Mouse (Mus musculus) kidney, postnatal 25 days (tissue): ENCODE measurements around the gene Ccdc149.
A peak's percentile ranks its signal among the peaks of the same experiment; 100 is the strongest.

Experiments
- DNase-seq, 2 experiments: peaks; one replicate each; pipeline ENCODE4 v3.0.0; 2021; ENCODE audit warnings: mixed read lengths in 2 of 2

Gene Ccdc149

DNA sequence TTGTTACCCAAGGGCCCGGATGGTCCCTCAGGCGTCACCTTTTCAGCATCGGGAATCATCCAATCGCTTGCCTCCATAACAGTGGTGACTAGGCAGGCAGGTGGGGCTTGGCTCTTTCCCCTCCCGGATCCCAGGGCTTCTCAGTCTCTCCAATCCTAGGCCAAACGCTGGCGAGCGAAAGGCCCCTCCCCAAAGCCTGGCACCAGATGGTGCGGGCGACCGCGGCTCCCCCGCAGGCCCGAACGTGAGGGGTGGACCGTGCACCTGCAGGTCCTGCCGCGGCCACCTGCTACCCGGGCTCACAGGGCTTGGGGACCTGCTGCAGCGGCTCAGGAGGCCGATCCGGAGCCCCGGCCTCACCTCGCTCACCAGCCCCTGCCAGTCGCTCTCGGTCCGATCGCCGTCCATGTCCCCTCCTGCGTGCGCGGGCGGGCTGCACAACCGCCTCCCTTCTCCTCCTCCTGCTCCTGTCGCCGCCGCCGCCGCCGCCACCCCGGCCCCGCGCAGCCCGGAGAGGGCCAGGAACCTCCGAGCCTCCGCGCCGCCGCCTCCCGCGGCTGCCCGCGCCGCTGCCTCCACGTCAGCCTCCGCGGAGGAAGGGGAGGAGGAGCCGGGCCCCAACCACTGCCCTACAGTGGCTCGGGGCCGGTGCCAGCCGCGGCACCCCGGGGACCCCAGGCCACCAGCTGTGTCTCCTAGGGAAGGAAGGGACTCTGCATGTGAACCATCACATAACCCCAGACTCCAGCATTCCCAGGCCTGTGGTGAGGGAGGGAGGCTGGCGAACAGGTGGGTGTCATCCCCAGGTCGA is at the start of gene Ccdc149:
Ccdc149 (minus strand) TSS at position 531 of the 811 bp plus-strand sequence.
- peak; percentile 69 to 90 for DNase-seq

DNA sequence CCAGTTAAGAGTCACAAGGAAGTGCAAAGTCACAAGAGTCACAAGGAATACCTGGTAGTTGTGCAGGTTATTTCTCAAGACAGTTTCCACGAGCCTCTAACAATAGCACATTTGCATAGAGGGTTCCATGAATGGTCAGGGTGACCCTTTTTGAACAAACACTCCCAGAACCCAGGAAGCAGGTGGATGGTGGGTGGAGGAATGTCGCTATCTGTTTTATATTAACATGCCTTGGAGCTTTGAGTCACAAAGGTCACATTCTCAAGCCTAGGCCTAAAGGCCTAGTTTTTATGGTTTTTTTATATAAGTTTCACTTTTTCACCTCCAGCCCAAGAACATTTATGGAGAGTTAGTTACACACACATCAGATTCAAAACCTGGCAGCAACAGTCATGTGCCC is 48.6 kb upstream of the Ccdc149 start:
- DNase-seq, result peak; percentile 13 to 46

DNA sequence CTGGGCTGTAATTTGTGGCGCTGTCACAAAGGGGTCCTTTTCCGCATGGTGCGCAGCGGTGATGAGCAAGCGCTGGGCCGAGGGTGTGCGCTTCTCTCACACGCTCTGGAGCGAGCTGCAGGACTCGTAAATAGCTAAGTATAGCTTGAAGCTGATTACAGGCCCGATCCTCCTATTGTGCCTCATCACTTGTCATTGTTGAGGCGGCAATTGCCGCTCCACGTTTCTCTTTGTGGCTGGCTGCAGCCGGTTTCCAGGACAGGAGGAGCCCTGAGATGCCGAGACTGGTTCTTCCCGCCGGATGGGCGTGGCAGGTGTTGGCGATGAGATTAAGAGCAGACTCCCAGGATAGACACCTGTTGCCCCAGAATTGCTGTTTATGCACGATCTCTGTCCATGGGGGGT is 44.8 kb upstream of the Ccdc149 start:
- no peak for DNase-seq

DNA sequence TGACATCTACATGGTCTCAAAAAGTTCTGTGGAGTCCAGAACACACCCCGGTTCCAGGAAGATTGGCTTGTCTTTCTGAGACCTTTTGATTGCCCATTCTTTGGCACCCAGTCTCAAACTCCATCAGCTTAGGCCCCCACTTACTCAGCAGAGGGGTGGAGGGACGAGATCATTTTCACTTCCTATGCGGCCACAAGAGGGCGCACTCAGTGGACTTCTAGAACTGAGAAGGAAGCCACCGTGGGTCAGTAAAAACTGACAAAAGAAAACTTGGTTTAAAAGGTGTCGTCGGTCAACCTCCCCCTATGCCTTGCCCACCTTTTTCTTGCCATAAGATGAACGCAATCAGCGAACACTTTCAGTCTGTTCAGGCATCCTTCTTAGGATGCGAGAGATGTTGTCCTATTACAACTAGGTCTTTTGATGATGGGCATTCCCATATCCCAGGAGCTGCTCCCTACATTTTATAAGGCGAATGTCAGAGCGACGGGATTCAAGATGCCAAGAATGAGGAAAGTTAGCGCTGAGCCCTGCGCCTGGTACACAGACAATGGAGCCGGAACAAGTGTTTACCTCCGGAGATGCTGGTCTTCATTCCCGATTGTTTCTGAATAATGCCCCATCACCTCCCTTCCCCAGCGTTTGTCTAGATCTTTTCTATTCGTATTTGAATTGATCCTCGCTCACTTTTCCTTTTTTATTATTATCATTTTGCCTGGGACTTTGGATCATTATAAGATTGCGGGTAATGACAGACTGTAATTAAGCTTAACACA is 44.1 kb upstream of the Ccdc149 start:
- peak; percentile 75 to 85 for DNase-seq

DNA sequence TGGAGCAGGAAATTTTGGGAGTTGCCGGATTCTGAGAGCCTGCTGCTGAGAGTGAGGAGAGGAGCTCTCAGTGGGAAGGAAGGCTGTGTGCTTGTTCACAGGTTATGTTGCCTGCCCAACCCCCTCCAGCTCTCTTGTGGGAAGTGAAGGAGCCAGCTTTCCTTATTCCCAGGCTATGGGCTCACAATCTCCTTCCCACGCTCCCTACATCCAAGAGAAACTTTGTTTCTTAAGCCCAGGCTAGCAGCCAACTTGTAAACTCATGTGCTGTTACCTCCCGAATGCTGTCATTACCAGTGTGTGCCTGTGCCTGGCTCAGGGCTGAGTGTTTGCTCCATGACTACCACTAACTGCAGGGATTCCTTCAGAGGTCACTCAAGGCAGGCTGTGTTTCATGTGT is 39.8 kb upstream of the Ccdc149 start:
- DNase-seq, result no peak

DNA sequence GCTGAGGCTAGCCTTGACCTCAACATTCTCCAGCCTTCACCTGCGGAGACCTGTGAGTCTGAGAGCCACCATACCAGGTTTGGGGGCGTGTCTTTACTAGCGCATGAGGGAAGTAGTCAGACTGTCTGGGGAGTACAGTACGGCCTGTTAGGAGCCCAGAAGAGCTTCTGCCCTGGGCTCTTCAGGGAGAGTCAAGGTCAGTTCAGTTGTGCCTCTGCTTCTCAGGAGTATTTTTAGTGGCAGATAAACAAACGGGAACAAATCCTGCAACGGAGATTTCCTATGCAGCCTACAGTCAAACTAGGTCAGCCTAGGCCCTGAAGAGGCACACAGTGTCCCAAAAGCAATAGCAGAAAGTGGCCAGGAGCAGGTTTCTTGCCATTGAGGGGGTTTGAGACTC is 38.1 kb upstream of the Ccdc149 start:
- no peak for DNase-seq

DNA sequence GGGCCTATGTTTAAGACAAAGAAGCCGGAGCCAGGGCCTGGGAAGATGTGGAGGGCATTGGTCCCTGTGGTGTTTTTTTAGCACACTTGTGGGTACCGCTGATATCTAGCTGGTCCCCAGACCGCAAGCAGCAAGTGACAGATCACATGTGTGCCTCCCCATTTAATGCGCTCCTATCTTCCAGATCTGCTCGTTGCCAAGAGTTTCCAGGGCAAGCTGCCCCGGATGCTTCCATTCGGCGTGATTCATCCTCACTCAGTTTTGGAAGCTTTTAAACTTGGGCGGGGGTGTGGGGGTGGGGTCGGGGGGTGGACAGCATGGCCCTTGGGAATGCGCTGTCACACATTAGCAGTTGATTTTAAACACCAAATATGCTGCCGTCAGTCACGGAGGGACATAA is 33.3 kb upstream of the Ccdc149 start:
- no peak for DNase-seq

DNA sequence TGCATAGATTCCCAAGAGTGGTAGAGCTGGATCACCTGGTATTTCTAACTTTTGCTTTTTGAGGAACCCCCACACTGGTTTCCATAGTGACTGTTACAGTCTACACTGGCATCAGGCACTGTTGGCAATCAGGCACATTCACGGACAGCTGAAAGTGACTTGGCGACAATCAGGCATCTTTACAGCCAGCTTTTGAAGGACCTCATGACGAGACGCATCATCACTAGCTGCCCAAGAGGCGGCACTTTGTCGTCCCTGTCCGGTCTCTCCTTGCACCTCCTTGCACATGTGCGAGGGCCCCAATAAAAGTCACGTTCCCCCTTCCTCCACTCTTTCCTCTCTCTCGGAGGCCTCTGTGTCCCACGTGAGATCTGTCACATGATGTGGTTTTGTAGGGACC is 32.8 kb upstream of the Ccdc149 start:
- no peak for DNase-seq

DNA sequence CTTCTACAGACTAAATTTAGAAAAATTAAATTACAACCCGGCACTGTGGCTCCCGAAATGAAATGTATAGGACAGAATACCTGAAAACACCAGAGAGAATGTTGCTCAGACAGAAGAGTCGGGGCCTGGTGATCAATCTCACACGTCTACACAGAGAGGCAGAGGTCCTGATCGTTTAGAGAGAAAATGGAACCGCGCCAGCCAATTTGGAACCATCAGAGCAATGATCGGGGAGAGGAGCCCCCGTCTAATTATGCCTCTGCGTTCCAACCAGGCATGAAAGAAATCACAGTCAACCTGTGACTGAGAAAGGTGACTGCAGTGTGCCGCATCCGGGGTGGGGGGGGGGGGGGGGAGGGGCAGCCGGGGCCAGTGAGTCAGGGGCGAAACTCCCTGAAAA is 24.4 kb upstream of the Ccdc149 start:
- DNase-seq, result no peak

DNA sequence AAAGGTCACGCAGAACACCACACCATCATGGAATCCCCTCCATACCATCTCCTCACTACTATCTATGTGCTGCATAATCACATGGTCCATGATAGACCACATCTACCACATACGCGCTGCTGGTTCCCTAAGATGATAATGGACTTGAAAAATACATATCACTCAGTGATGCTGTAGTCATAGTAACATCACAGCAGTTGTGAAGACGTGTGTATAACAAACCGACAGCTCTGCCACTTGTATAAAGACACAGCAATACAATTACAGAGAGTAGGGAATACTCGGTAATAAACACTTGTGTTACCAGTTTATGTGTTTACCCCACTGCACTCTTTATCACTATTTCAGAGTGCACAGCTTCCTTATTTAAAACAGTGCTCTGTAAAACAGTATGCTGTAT is 20.2 kb upstream of the Ccdc149 start:
- no peak for DNase-seq

DNA sequence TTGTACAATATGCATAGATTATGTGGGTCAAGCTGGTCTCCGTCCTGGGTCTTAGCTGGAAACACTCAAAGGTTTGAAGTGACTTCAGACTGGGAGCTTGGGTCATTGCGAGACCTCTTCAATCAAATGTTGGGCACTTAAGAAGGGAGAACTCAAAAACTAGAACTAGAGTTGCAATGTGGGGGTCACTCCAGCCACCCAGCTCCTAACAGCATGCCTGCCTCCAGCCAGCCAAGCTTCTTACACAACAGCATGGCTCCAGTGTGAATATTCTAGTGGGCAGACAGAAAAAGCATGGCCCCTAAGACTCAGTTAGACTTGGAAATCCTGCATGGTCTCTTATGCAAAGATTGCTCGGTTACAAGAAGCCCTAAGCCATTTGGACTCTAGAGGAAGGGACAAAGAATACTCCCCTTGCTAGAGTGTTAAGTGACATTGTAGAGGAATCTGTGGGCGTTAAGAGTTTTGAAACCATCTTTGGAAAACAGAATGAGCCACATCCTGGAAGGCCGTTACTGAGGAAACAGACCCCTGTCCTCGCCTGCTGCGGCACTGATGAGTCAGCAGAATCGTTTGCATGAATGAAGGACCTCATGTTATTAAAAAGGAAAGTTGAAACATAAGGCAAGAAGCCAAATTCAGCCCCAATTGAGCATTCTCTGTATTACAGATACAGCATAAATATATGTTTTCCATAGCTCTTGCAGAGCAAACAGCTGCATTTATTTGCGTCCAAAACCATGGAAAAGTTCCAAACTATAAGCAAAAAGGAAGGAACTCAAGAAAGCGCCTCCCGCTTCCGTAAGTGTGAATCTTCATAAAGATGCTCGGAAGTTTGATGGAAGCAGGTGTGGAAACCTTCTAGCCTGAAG is 16.5 kb upstream of the Ccdc149 start:
- no peak for DNase-seq

DNA sequence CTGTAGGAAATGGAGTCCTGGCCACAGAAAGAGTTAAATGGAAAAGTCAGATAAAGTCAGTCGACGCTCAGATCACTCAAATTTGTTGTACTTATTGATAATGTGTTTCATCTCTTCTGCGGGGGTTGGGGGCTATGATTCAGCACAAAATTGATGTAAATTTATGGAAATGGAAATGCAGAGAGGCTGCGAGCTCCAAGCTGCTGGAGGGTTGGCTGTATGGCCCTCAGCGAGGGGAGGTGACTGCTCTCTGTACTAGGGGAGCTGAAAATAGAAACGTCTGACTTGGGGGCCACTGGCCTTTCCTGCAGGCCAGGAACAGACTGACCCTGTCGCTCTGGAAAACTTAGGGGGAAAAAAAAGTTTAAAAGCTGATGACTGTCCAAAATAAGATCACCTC is 5.5 kb upstream of the Ccdc149 start:
- no peak for DNase-seq

DNA sequence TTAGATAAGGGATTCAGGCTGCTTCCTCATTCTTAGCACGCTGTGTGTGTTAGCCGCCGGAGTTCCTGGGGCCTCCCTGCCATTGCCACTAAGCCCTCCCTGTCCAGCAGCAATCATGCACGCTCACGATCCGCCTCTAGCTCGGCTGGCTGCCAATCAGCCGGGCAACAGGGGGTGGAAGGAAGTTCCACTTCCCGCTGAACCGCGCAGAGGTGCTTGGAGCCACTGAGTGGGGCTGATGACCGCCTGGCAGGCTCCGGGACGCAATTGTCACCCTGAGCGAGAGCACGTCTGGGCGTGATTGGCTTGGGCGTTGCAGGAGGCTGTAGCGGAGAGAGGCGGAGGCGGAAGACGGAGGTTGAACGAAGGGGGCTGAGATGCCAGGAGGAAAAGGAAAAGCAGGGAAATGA is 5.0 kb upstream of the Ccdc149 start:
- DNase-seq, result peak; percentile 87 to 94

DNA sequence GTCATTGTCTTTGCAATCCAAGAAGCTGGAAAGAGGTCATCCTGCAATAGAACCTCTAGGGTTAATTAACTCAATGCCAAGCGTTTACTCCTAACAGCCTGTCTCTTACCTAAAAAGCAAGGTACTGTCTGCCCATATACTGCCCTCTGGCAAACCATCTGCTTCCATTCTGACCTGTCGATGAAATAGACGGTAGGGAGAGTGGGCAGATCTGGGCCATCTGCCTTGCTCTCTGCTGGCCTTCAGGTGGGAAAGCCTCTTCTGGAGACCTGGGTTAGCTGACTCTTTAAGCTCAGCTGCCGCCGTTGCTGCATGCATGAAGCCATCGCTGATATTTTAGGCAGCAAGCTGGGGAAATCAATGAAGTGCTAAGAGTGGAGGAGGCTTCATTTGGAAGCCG is 2.7 kb upstream of the Ccdc149 start:
- no peak for DNase-seq

DNA sequence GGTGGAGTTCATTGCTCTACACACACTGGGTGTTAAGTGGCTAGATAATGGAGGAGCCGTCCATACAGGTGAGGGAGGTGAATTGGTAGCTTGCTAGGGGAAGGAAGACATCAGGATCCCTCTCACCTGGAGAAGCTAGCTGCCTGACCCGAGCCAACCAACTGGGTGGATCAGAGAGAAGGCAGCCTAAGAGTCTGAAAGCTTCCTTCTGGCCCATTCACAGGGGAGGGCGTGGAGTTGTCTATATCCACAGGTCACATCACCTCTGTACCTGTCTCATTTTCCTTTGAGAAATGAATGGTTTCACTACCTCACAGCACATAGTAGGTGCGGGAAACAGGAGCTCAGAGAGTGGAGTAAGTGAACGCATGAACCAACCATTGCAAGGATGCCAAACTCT is 770 bp downstream of the Ccdc149 start:
- no peak for DNase-seq

DNA sequence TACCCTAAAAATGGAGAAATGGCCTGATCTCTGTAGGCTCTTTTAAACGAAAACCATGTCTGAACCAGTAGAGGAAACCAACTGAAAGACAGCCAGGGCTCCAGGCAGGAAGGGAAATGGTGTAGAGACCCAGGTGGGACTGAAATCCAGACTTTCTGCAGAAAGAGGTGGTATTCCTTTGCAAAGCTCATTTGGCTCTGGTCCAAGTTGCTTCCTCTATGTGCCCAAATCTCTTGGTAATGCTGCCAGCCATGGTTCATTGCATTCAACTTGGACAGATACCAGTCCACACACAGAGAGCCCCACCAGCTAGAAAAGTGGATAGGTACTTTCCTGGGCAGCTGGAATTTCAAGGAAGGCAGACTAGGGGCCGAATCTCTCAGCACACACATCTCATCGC is 3.5 kb downstream of the Ccdc149 start:
- no peak for DNase-seq

DNA sequence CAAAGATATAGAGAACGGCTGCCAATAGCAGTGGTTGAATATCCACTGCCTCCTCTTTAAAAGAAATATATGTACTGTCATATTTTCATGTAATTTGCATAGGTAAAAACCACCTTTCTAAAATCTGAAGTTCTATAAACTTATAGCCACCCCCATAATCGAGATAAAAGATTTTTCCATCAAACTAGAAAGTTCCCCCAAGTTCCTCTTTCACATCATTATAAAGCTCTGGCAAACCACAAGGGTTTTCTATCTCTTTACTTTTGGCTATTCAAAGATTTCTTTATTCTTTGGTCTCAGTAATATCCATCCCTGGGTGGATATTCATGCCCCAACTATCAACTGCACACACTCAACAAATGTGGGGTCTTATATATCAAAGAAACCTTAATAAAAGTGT is 8.9 kb downstream of the Ccdc149 start:
- no peak for DNase-seq

DNA sequence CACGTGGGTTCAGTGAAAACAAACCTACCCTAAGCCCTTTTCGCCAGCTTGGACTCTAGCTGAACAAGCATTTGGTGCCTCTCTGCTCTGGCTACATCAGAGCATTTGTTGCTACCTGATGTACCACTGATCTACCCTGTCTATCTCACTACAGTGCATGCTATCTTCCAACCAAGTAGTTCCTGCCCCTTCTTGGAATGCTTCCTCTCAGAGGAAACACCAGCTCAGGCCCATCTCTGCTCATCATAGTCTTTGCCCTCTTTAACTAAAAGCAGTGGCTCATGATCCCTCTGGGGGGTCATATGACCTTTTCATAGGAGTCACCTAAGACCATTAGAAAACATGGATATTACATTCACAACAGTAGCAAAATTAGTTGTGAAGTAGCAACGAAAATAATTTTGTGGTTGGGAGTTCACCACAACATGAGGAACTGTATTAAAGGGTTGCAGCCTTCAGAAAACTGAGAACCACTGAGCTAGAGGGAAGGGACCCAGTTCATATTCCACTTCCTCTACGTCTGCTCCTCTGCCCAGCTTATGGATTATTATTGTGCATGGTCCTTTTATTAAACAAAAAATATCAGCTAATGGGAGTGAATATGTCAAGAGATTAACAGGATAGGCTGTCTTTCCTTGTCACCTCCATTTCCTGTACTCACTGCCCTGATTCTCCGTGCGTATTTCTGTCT is 9.7 kb downstream of the Ccdc149 start:
- DNase-seq, result no peak

DNA sequence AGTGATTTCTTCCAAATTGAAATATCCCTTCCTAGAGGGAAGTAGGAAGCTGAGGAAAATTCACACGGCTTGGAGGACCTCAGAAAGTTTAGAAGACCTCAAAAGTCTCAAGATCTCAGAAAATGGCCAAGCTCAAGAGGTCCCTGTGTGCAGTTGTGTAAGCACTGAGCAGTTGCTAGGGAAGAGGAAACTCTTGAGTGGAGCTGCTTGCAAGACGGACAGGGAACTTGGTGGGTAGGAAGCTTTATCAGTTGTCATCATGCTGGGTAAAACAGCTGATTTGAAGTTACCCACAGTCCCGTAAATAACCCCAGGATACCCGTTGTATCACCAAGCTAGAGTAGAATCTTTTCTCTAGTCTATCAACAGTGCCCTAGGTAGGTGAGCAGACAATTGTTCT is 12.0 kb downstream of the Ccdc149 start:
- no peak for DNase-seq

DNA sequence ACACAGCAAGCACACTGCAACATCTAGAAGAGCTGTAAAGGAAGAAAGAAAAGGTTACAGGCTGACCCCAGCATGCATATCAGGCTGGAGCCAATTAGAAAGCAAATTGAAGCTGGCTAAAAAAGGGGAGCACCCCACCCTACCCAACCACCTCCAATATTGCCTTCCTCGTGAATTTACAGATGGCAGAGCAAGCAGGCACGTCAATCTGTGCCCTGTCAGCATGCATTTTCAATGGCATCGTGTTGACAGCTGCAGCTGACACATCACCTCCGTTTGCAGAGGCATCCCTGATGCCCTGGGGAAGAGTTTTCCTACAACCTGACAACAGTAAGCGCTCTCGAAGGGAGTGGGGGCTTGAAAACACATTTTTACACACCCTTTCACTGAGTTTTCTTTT is 14.2 kb downstream of the Ccdc149 start:
- no peak for DNase-seq

DNA sequence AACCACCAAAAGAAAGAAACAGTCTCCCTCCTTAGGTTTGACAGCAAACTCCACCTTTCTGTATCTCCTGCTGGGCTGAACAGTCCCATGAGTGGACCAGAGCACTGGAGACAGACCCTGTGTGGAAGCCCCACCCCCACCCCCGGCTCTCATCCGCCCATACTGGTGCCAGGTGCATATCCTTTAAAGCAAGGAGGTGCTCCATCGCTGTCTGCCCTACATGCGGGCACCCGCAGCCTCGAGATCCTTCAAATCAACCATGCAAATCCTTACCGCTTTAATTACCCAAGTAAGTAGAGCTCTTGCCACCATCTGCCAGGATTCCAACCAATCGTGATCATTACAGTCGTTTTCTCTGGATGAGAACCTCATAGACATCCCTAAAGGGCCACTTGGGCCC is 20.5 kb downstream of the Ccdc149 start:
- DNase-seq, result peak; percentile 6 to 54

DNA sequence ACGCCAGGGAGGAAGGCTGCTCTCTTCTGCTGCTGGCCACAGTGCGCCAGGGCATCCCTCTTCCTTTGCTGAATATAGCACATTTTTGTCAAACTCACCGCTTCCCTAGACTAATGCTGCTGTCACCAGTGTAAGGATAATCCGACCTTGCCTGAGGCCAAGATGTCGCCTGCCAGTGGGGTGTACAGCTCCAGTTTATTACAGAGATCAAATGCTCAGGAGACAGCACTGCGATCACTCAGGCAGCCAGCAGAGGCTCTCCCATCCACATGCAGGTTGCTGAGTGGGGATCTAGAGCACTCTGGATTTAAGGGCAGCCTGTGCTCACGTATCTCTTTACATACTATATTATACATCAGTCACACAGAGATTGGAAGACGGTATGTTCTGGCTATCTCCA is 22.1 kb downstream of the Ccdc149 start:
- DNase-seq, result peak in 1 of 2 experiments; percentile 19

DNA sequence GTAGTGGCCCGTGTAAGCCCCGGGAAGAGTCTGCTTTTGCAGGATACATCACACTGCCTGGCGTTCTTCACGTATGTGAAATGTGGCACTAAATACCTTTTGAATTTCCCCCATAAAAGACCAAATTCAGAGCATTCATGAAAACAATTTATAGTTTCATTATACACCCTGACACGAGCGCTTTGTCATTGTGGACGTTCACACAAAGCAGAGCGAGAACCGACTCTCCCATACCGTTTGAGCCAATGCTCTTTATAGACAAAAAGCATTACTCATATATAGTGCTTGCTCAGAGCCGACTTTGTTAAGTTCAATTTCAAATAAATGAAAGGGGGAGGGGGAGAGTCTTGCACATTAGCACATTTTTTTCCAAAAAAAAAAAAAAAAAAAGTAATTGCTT is 31.0 kb downstream of the Ccdc149 start:
- DNase-seq, result no peak
